Mouse (Mus musculus): ENCODE results near the gene Ttc39b. TPM values are rescaled to one million over a fixed set of nuclear protein-coding genes. Genes with fewer than 3 reads are reported as not detected.
A peak's percentile ranks its signal among the peaks of the same experiment; 100 is the strongest.

The Ttc39b gene
- polyA plus RNA-seq, 1 experiment from 2014 or later: 6.2 TPM

DNA sequence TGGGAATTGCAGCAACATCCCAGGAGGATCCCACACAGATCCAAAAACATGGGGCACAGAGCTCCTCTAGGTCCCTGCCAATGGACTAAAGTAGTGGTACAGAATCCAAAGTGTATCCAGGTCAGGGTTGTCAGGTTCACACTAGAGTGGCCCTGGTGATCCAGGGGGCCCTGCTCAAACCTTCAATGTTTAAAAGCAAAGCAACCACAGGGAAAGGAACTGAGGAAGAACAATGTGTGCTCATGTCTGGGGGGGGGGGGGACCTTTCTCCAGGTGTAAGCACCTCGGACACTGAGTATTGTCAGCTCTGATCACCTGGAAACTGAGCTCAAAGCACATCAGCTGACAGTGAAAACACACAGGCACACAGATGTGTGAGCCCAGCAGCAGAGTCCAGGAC, 108.3 kb downstream of the Ttc39b start:
- Histone ChIP-seq H3K4me2 (ENCODE audit: low read length) (no peak overlapping the region), H3K36me3 (ENCODE audit: control insufficient read depth, insufficient read depth, low read length) (no peaks in the 10 kb centered on the region), H3K4me3 (ENCODE audit: low read length) (no peak overlapping the region), H3K4me1 (ENCODE audit: control insufficient read depth, insufficient read depth, low read depth, low read length) (0 out of 2 replicates have a peak, but pooled peaks cover 2% of the 10 kb centered on the region), H3K27me3 (replicated peaks; ENCODE audit: control insufficient read depth, insufficient read depth, low read length) (no peaks in the 10 kb centered on the region), H3K9me3 (ENCODE audit: control insufficient read depth, low read length) (no peaks in the 10 kb centered on the region), H3K27ac (ENCODE audit: low read depth, low read length) (no peak overlapping the region), H3K9ac (ENCODE audit: low read depth, low read length) (no peak overlapping the region)
- no peak for ATAC-seq
- 83% methylated on average over 1 of the region's 1 CpGs for WGBS

GRCm38 (mm10) chr4:83214822-83215558, 109.1 kb downstream of the Ttc39b start:
- Histone ChIP-seq H3K9ac (ENCODE audit: low read depth, low read length) (no peak overlapping the region), H3K4me1 (ENCODE audit: control insufficient read depth, insufficient read depth, low read depth, low read length) (0 out of 2 replicates have a peak, but pooled peaks cover 2% of the 10 kb centered on the region), H3K36me3 (ENCODE audit: control insufficient read depth, insufficient read depth, low read length) (no peaks in the 10 kb centered on the region), H3K4me2 (ENCODE audit: low read length) (no peak overlapping the region), H3K27me3 (replicated peaks; ENCODE audit: control insufficient read depth, insufficient read depth, low read length) (no peaks in the 10 kb centered on the region), H3K9me3 (ENCODE audit: control insufficient read depth, low read length) (no peaks in the 10 kb centered on the region), H3K27ac (ENCODE audit: low read depth, low read length) (no peak overlapping the region), H3K4me3 (ENCODE audit: low read length) (no peak overlapping the region)
- no peak for ATAC-seq
- WGBS: 69% methylated on average over 9 of the region's 9 CpGs

GRCm38 (mm10) chr4:83213752-83214151, 110.3 kb downstream of the Ttc39b start:
- no peak for ATAC-seq
- Histone ChIP-seq H3K36me3 (ENCODE audit: control insufficient read depth, insufficient read depth, low read length) (no peaks in the 10 kb centered on the region), H3K27me3 (replicated peaks; ENCODE audit: control insufficient read depth, insufficient read depth, low read length) (no peaks in the 10 kb centered on the region), H3K27ac (ENCODE audit: low read depth, low read length) (no peak overlapping the region), H3K4me3 (ENCODE audit: low read length) (no peak overlapping the region), H3K4me1 (ENCODE audit: control insufficient read depth, insufficient read depth, low read depth, low read length) (0 out of 2 replicates have a peak, but pooled peaks cover 2% of the 10 kb centered on the region), H3K4me2 (ENCODE audit: low read length) (no peak overlapping the region), H3K9me3 (ENCODE audit: control insufficient read depth, low read length) (no peaks in the 10 kb centered on the region), H3K9ac (ENCODE audit: low read depth, low read length) (no peak overlapping the region)
- 88% methylated on average over 6 of the region's 6 CpGs for WGBS

- no peak; the same call in 1 of the 2 replicates for ATAC-seq
- Histone ChIP-seq H3K36me3 (ENCODE audit: control insufficient read depth, insufficient read depth, low read length) (no peaks in the 10 kb centered on the region), H3K27ac (ENCODE audit: low read depth, low read length) (no peak overlapping the region), H3K9me3 (ENCODE audit: control insufficient read depth, low read length) (no peaks in the 10 kb centered on the region), H3K4me1 (ENCODE audit: control insufficient read depth, insufficient read depth, low read depth, low read length) (peaks cover 2% of the 10 kb centered on the region; the same call in 1 of the 2 replicates), H3K27me3 (replicated peaks; ENCODE audit: control insufficient read depth, insufficient read depth, low read length) (no peaks in the 10 kb centered on the region), H3K4me3 (ENCODE audit: low read length) (no peak overlapping the region), H3K9ac (ENCODE audit: low read depth, low read length) (no peak overlapping the region), H3K4me2 (ENCODE audit: low read length) (no peak overlapping the region)
- WGBS: 64% methylated on average over 12 of the region's 12 CpGs
Measured at GRCm38 (mm10) chr4:83211709-83212108, 112.3 kb downstream of the Ttc39b start.

GRCm38 (mm10) chr4:83210437-83210836, 113.6 kb downstream of the Ttc39b start:
- 77% methylated on average over 6 of the region's 6 CpGs for WGBS
- no peak overlapping the region for H3K4me2 ChIP-seq (ENCODE audit: low read length)
- ATAC-seq: no peak
- H3K4me3 ChIP-seq (ENCODE audit: low read length): no peak overlapping the region
- H3K4me1 ChIP-seq (ENCODE audit: control insufficient read depth, insufficient read depth, low read depth, low read length): peaks cover 5% of the 10 kb centered on the region; the same call in 1 of the 2 replicates
- no peak overlapping the region for H3K9ac ChIP-seq (ENCODE audit: low read depth, low read length)
- H3K36me3 ChIP-seq (ENCODE audit: control insufficient read depth, insufficient read depth, low read length): no peaks in the 10 kb centered on the region
- H3K9me3 ChIP-seq (ENCODE audit: control insufficient read depth, low read length): no peaks in the 10 kb centered on the region
- H3K27me3 ChIP-seq (replicated peaks; ENCODE audit: control insufficient read depth, insufficient read depth, low read length): no peaks in the 10 kb centered on the region
- H3K27ac ChIP-seq (ENCODE audit: low read depth, low read length): no peak overlapping the region

- ATAC-seq: peak; percentile 80
- peak overlapping the region; percentile 28 for H3K4me2 ChIP-seq (ENCODE audit: low read length)
- H3K4me1 ChIP-seq (ENCODE audit: control insufficient read depth, insufficient read depth, low read depth, low read length): peaks cover 3% of the 10 kb centered on the region; the same call in 1 of the 2 replicates
- no peak overlapping the region for H3K4me3 ChIP-seq (ENCODE audit: low read length)
- WGBS: 36% methylated on average over 10 of the region's 10 CpGs
- H3K36me3 ChIP-seq (ENCODE audit: control insufficient read depth, insufficient read depth, low read length): no peaks in the 10 kb centered on the region
- no peak overlapping the region for H3K9ac ChIP-seq (ENCODE audit: low read depth, low read length)
- H3K27ac ChIP-seq (ENCODE audit: low read depth, low read length): peak overlapping the region; percentile 57
- H3K27me3 ChIP-seq (replicated peaks; ENCODE audit: control insufficient read depth, insufficient read depth, low read length): no peaks in the 10 kb centered on the region
- no peaks in the 10 kb centered on the region for H3K9me3 ChIP-seq (ENCODE audit: control insufficient read depth, low read length)
Measured at GRCm38 (mm10) chr4:83206803-83207586, 117.1 kb downstream of the Ttc39b start.

DNA sequence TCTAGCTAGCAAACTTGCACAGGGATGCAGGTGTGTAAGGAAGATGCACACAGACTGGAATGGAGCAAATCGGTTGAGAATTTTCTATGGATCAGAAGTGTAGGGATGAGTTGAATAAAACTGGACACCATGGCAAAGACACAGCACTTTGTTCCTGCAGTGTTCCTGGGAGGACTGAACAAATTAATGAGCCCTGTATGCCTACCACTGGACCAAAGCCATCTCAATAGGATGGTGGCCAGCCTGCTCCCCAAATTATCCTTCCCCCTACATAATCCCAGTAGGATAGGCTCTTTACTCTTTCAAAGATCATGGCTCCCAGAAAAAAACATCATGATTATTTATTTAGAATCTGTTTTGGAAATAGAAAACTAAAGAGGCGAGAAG, 117.6 kb downstream of the Ttc39b start:
- Histone ChIP-seq H3K36me3 (ENCODE audit: control insufficient read depth, insufficient read depth, low read length) (no peaks in the 10 kb centered on the region), H3K9me3 (ENCODE audit: control insufficient read depth, low read length) (no peaks in the 10 kb centered on the region), H3K27me3 (replicated peaks; ENCODE audit: control insufficient read depth, insufficient read depth, low read length) (no peaks in the 10 kb centered on the region), H3K27ac (ENCODE audit: low read depth, low read length) (peak overlapping the region; percentile 56), H3K9ac (ENCODE audit: low read depth, low read length) (no peak overlapping the region), H3K4me3 (ENCODE audit: low read length) (no peak overlapping the region), H3K4me2 (ENCODE audit: low read length) (no peak overlapping the region; the same call in 1 of the 2 replicates), H3K4me1 (ENCODE audit: control insufficient read depth, insufficient read depth, low read depth, low read length) (peaks cover 3% of the 10 kb centered on the region; the same call in 1 of the 2 replicates)
- no peak for ATAC-seq
- WGBS: 63% methylated on average over 2 of the region's 2 CpGs

DNA sequence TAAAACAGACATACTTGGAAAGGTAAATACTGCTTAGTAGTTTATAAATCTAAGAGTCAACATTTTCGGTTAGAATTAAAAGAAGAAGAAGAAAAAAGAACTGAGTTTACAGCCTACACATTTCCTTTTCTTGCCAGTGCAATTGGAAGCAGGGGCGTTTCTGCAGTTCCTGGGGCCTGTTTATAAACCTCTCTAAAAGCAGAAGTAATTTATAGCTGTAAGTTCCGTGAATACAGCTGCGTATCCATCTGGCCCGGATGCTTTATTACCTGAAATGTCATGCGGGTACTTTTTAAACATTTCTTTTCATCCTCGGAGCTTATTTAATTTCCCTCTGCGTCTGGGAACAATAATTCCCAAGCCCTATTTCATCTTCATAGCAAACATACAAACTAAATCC, 124.7 kb downstream of the Ttc39b start:
- Histone ChIP-seq H3K4me3 (ENCODE audit: low read length) (no peak overlapping the region), H3K4me2 (ENCODE audit: low read length) (no peak overlapping the region), H3K9ac (ENCODE audit: low read depth, low read length) (no peak overlapping the region), H3K27me3 (replicated peaks; ENCODE audit: control insufficient read depth, insufficient read depth, low read length) (no peaks in the 10 kb centered on the region), H3K4me1 (ENCODE audit: control insufficient read depth, insufficient read depth, low read depth, low read length) (no peaks in the 10 kb centered on the region), H3K36me3 (ENCODE audit: control insufficient read depth, insufficient read depth, low read length) (no peaks in the 10 kb centered on the region), H3K27ac (ENCODE audit: low read depth, low read length) (no peak overlapping the region), H3K9me3 (ENCODE audit: control insufficient read depth, low read length) (no peaks in the 10 kb centered on the region)
- ATAC-seq: no peak
- 77% methylated on average over 8 of the region's 8 CpGs for WGBS

DNA sequence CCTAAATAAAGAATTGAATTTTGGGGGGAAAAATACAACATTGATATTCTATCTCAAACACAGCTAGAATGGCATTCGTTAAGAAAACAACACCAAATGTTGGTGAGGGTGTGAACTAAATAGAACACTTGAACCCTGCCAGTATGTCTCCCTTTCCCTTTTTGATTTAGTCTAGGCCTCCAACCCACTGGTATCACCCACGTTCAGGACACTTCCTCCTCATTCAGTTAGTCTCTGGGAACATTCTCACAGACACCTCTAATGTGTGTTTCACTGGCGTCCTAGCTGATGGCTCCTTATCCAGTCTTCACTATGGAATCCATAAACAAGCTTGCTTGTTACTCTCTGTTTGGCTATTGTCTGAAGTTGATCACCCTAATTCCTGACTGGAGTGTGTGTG, 125.9 kb downstream of the Ttc39b start:
- no peaks in the 10 kb centered on the region for H3K9me3 ChIP-seq (ENCODE audit: control insufficient read depth, low read length)
- H3K4me2 ChIP-seq (ENCODE audit: low read length): no peak overlapping the region
- no peak overlapping the region for H3K27ac ChIP-seq (ENCODE audit: low read depth, low read length)
- no peak overlapping the region for H3K4me3 ChIP-seq (ENCODE audit: low read length)
- no peaks in the 10 kb centered on the region for H3K4me1 ChIP-seq (ENCODE audit: control insufficient read depth, insufficient read depth, low read depth, low read length)
- H3K27me3 ChIP-seq (replicated peaks; ENCODE audit: control insufficient read depth, insufficient read depth, low read length): no peaks in the 10 kb centered on the region
- H3K9ac ChIP-seq (ENCODE audit: low read depth, low read length): no peak overlapping the region
- H3K36me3 ChIP-seq (ENCODE audit: control insufficient read depth, insufficient read depth, low read length): no peaks in the 10 kb centered on the region
- ATAC-seq: no peak
- WGBS: 85% methylated on average over 3 of the region's 3 CpGs
